In the genomic region with DNA sequence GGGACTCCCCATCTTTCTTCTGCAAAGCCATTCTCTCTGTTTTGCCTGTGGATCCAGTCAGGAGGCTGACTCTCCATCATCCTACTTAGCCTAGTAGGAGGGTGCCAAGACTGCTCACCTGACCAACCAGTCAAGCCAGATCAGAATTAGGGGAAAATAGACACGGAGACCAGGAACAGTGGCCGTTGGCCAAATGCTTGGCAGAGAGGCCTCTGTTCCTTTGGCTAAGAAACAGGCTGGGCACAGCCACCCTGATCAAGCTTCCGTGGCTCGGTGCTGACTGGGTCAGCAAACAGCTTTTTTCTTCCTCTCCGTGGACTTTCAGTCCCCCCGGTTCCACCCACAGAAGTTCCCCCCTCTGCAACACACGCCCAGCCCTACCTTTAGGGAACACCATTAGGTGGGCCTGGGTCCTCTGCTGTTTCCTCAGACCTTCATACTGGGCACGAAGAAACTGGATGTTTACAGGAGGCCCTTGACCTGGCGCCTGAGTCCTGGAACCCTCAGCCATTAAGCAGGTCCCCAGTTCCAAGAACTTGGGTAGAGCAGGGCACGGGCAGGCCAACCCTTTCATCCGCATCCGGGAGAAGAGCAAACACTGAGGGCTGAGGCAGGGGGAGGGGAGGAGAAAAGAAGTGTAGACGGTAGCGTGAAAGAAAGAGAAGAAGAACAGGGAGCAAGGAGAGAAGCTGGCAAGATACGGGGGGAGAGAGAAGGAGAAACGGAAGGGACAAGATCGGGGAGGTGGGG, we compare ENCODE assay signal across 8 mouse cellular contexts. TPM values are rescaled to one million over a fixed set of nuclear protein-coding genes. Genes with fewer than 3 reads are reported as not detected.
DNase-seq lines count a peak whose midpoint lies in the region; ATAC-seq and TF ChIP-seq lines count a peak whose summit lies in the region.

No protein-coding gene starts in this region.

- 47% methylated on average over 17 of the region's 17 CpGs for WGBS in midbrain, embryonic 14.5 days

- ATAC-seq in midbrain, embryonic 14.5 days (ENCODE audit: low FRiP score, low TSS enrichment), result 0 out of 2 replicates have a peak, but pooled peaks have one; percentile 34

- no peak overlapping the region for H3K4me2 ChIP-seq in midbrain, embryonic 14.5 days (ENCODE audit: low read length)

- TF ChIP-seq POLR2A in ES-Bruce4 (IDR thresholded peaks at IDR 0.05; ENCODE audit: insufficient read depth, low read length), result no peak

- H3K9ac ChIP-seq in ES-Bruce4 (ENCODE audit: low read depth, poor library complexity, severe bottlenecking), result peak overlapping the region; percentile 56
- H3K9ac ChIP-seq in midbrain, embryonic 14.5 days (replicated peaks; ENCODE audit: low read length), result no peak overlapping the region

- no peak for TF ChIP-seq EP300 in ES-Bruce4 (IDR thresholded peaks at IDR 0.05; ENCODE audit: insufficient read depth, low read depth, low read length)

- H3K4me1 ChIP-seq in ES-Bruce4 (ENCODE audit: control insufficient read depth, insufficient read depth, low read length), result peaks cover 3% of the 10 kb centered on the region
- H3K4me1 ChIP-seq in midbrain, embryonic 14.5 days (ENCODE audit: control insufficient read depth, insufficient read depth, low read length), result no peaks in the 10 kb centered on the region

- H3K36me3 ChIP-seq in ES-Bruce4 (ENCODE audit: control insufficient read depth, insufficient read depth, low read length, poor library complexity, severe bottlenecking), result no peaks in the 10 kb centered on the region
- H3K36me3 ChIP-seq in midbrain, embryonic 14.5 days (ENCODE audit: control insufficient read depth, insufficient read depth, low read length), result no peaks in the 10 kb centered on the region

- intact Hi-C loops in heart, postnatal 25 days (cut with DNase I), result no loop called here
- intact Hi-C loops in heart, postnatal 10 days (cut with DNase I), result no loop called here

- no peaks in the 10 kb centered on the region for H3K27me3 ChIP-seq in ES-Bruce4 (ENCODE audit: control insufficient read depth, insufficient read depth, low read length, poor library complexity, severe bottlenecking)
- H3K27me3 ChIP-seq in midbrain, embryonic 14.5 days (ENCODE audit: control insufficient read depth, insufficient read depth, low read length), result no peaks in the 10 kb centered on the region

- peak overlapping the region; percentile 37 for H3K4me3 ChIP-seq in ES-Bruce4 (ENCODE audit: low read depth, low read length)
- H3K4me3 ChIP-seq in midbrain, embryonic 14.5 days (replicated peaks; ENCODE audit: low read depth, low read length), result no peak overlapping the region

- no peak overlapping the region for H3K27ac ChIP-seq in ES-Bruce4 (ENCODE audit: insufficient read depth, low read length)
- H3K27ac ChIP-seq in midbrain, embryonic 14.5 days (replicated peaks; ENCODE audit: low read depth, low read length), result no peak overlapping the region

- no peak for TF ChIP-seq CTCF in ES-Bruce4 (IDR thresholded peaks at IDR 0.05; ENCODE audit: low read depth, low read length)

- DNase-seq in heart, adult 11 months, result peak; percentile 97
- no peak for DNase-seq in heart, postnatal 25 days (ENCODE audit: low spot score)
- peak; percentile 78 to 80 for DNase-seq in cerebellum, postnatal 36 days
- peak; percentile 59 to 70 for DNase-seq in heart, postnatal 10 days
- peak; percentile 15 for DNase-seq in layer of hippocampus, adult 9-11 months
- no peak for DNase-seq in midbrain, embryonic 14.5 days
- no peak for DNase-seq in retina, embryonic 14.5 days (ENCODE audit: low spot score)

- 0 out of 2 replicates have a peak, but pooled peaks cover 3% of the 10 kb centered on the region for H3K9me3 ChIP-seq in ES-Bruce4 (replicated peaks; ENCODE audit: control insufficient read depth, insufficient read depth, low read length, poor library complexity, severe bottlenecking)
- H3K9me3 ChIP-seq in midbrain, embryonic 14.5 days (ENCODE audit: control insufficient read depth, low read length), result no peaks in the 10 kb centered on the region

RNA-seq across cellular contexts. Expression of a gene that starts 0.7 kb away (rescaled TPM):
- under 1 TPM; 0.26 to 0.28 TPM for total RNA-seq in heart, postnatal 25 days (2021)
- polyA plus RNA-seq in ES-Bruce4 (2011; ENCODE audit: insufficient read depth, insufficient read length, low read depth, missing spikeins), result 2.0 and 2.5 TPM in 2 replicates
- total RNA-seq in heart, postnatal 10 days (2021), result under 1 TPM; 0.19 to 0.20 TPM
- 0.09 TPM in 1 of 2 replicates, not detected in the other for polyA plus RNA-seq in midbrain, embryonic 14.5 days (2014; fragmentation: Nextera tagmentation; extraction: Ambion mirVana)

RNA-seq across cellular contexts. Expression of a gene that starts 40.8 kb away (rescaled TPM):
- total RNA-seq in heart, postnatal 25 days (2021), result 100 to 1,000 TPM; 120 to 126 TPM
- polyA plus RNA-seq in ES-Bruce4 (2011; ENCODE audit: insufficient read depth, insufficient read length, low read depth, missing spikeins), result 403 and 417 TPM in 2 replicates
- total RNA-seq in heart, postnatal 10 days (2021), result 100 to 1,000 TPM; 161 to 178 TPM
- polyA plus RNA-seq in midbrain, embryonic 14.5 days (2014; fragmentation: Nextera tagmentation; extraction: Ambion mirVana), result 282 and 334 TPM in 2 replicates

Comparison
In these comparisons a context has a peak if more than half of its experiments do, and no peak if none do; other contexts are left out.
1. DNase-seq: peak in heart, adult 11 months (single experiment), cerebellum, postnatal 36 days (2 of 2), heart, postnatal 10 days (2 of 2) and layer of hippocampus, adult 9-11 months (single experiment); none in heart, postnatal 25 days (single experiment), midbrain, embryonic 14.5 days (single experiment) and retina, embryonic 14.5 days (single experiment).